11 mouse cellular contexts compared by ENCODE assay signal in the genomic region with DNA sequence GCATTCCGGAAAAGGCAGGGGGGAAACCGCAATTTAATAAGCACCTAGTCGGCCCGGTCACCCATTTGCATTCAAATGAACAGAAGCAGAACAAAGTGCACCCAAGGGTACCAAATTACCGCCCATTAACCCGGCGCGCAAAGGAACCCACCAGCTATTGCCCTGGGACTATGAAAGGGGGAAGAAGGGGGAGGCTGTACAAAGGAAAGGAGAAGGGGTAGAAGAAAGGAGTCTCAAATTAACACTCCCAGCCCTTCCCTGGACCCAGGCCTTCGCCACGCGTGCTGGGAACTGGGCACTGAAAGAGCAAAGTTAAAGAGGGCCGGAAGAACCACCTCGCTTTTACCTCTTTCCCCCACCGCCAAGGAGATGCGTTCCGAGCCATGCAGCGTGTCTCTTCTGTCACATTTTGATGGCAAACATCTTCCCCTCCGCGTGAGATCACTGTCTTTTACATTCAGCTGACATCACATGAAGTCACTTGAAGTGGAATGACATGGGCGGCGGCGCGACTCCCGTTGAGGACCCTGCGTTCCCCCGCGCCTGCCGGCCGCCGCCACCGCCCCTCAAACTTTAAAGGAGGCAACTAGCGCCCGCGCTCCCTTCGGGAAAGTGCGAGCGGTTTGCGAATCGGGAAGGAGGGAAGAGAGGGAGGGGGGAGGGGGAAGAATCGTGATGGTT. TPM values are rescaled to one million over a fixed set of nuclear protein-coding genes. Genes with fewer than 3 reads are reported as not detected.
DNase-seq lines count a peak whose midpoint lies in the region; ATAC-seq and TF ChIP-seq lines count a peak whose summit lies in the region.
"Had no signal": no experiment of that assay in that cellular context is flagged by ENCODE, and none has a peak within 500 bp of the region (broad histone marks: within the 10 kb centered on the region; RNA-seq: fewer than 3 reads in every experiment).

No protein-coding gene starts in this region.

- H3K4me3 ChIP-seq in liver, embryonic 11.5 days (ENCODE audit: low read depth, low read length) = no peak overlapping the region
- H3K4me3 ChIP-seq in liver, embryonic 12.5 days = no peak overlapping the region
- H3K4me3 ChIP-seq in hindbrain, postnatal 0 days (ENCODE audit: low read length) = peak overlapping the region; percentile 15; the same call in 1 of the 2 replicates
- peak overlapping the region; percentile 22 for H3K4me3 ChIP-seq in olfactory bulb, adult 2 months (ENCODE audit: insufficient read depth, low read depth, low read length)

- no peaks in the 10 kb centered on the region for H3K9me3 ChIP-seq in liver, embryonic 11.5 days (ENCODE audit: control insufficient read depth, low read length)
- no peaks in the 10 kb centered on the region for H3K9me3 ChIP-seq in liver, embryonic 12.5 days (replicated peaks)
- no peaks in the 10 kb centered on the region for H3K9me3 ChIP-seq in hindbrain, postnatal 0 days (ENCODE audit: low read length)

- under 1% methylated on average over 40 of the region's 40 CpGs for WGBS in liver, embryonic 11.5 days
- 3% methylated on average over 40 of the region's 40 CpGs for WGBS in liver, embryonic 12.5 days (ENCODE audit: insufficient replicate concordance)
- WGBS in hindbrain, postnatal 0 days = 1% methylated on average over 39 of the region's 40 CpGs
- 2% methylated on average over 40 of the region's 40 CpGs for WGBS in olfactory bulb, adult 2 months

- no peaks in the 10 kb centered on the region for H3K4me1 ChIP-seq in liver, embryonic 11.5 days (replicated peaks; ENCODE audit: control insufficient read depth, insufficient read depth, low read length)
- no peaks in the 10 kb centered on the region for H3K4me1 ChIP-seq in liver, embryonic 12.5 days
- H3K4me1 ChIP-seq in hindbrain, postnatal 0 days (ENCODE audit: insufficient read depth, low read length) = no peaks in the 10 kb centered on the region
- peaks cover 38% of the 10 kb centered on the region for H3K4me1 ChIP-seq in olfactory bulb, adult 2 months (ENCODE audit: control insufficient read depth, insufficient read depth, low read length)

- H3K27ac ChIP-seq in liver, embryonic 11.5 days (ENCODE audit: low read depth, low read length) = no peak overlapping the region
- H3K27ac ChIP-seq in liver, embryonic 12.5 days = no peak overlapping the region
- no peak overlapping the region for H3K27ac ChIP-seq in hindbrain, postnatal 0 days
- no peak overlapping the region for H3K27ac ChIP-seq in olfactory bulb, adult 2 months (ENCODE audit: insufficient read depth, low read depth, low read length)

- DNase-seq in frontal cortex, postnatal 14 days (ENCODE audit: low spot score in 2 of 2) = no peak
- DNase-seq in liver, embryonic 11.5 days (ENCODE audit: low spot score) = peak; percentile 34
- no peak for DNase-seq in hindbrain, postnatal 0 days (ENCODE audit: low spot score)
- DNase-seq in adipocyte (ENCODE audit: low spot score) = no peak
- no peak for DNase-seq in gastrocnemius, postnatal 10 days

- peaks cover 100% of the 10 kb centered on the region for H3K27me3 ChIP-seq in liver, embryonic 11.5 days (replicated peaks; ENCODE audit: control insufficient read depth, insufficient read depth, low read length)
- H3K27me3 ChIP-seq in liver, embryonic 12.5 days (replicated peaks) = peaks cover 100% of the 10 kb centered on the region
- H3K27me3 ChIP-seq in hindbrain, postnatal 0 days (ENCODE audit: insufficient read depth, low read length) = peaks cover 90% of the 10 kb centered on the region

- TF ChIP-seq CTCF in hindbrain, postnatal 0 days (IDR thresholded peaks at IDR 0.05; ENCODE audit: low read depth) = no peak
- TF ChIP-seq CTCF in olfactory bulb, adult 2 months (IDR thresholded peaks at IDR 0.05; ENCODE audit: insufficient read depth, low read depth, low read length) = no peak

- H3K9ac ChIP-seq in liver, embryonic 11.5 days (ENCODE audit: low read depth, low read length) = no peak overlapping the region
- no peak overlapping the region for H3K9ac ChIP-seq in liver, embryonic 12.5 days
- H3K9ac ChIP-seq in hindbrain, postnatal 0 days (replicated peaks; ENCODE audit: low read length) = no peak overlapping the region

- 0 out of 2 replicates have a peak, but pooled peaks have one; percentile 7 for ATAC-seq in frontal cortex, adult (ENCODE audit: low TSS enrichment)
- no peak for ATAC-seq in liver, embryonic 11.5 days (replicated peaks; ENCODE audit: low FRiP score)
- ATAC-seq in liver, embryonic 12.5 days = no peak
- ATAC-seq in hindbrain, postnatal 0 days = no peak

- TF ChIP-seq POLR2A in olfactory bulb, adult 2 months (IDR thresholded peaks at IDR 0.05; ENCODE audit: insufficient read depth, low read depth, low read length) = no peak

- H3K4me2 ChIP-seq in liver, embryonic 11.5 days = no peak overlapping the region
- no peak overlapping the region for H3K4me2 ChIP-seq in liver, embryonic 12.5 days
- H3K4me2 ChIP-seq in hindbrain, postnatal 0 days (ENCODE audit: low read depth, low read length) = peak overlapping the region; percentile 31; the same call in 1 of the 2 replicates

- no peaks in the 10 kb centered on the region for H3K36me3 ChIP-seq in liver, embryonic 11.5 days (ENCODE audit: control insufficient read depth, insufficient read depth, low read length)
- no peaks in the 10 kb centered on the region for H3K36me3 ChIP-seq in liver, embryonic 12.5 days
- H3K36me3 ChIP-seq in hindbrain, postnatal 0 days (ENCODE audit: insufficient read depth, low read length) = no peaks in the 10 kb centered on the region

RNA-seq across cellular contexts. Expression of gene Fezf2, which starts 2.6 kb away (rescaled TPM):
- polyA plus RNA-seq in liver, embryonic 11.5 days (2014; fragmentation: Nextera tagmentation; extraction: Ambion mirVana) = 0.11 TPM in 1 of 2 replicates, not detected in the other
- polyA plus RNA-seq in liver, embryonic 12.5 days (2016; fragmentation: Nextera tagmentation; extraction: Ambion mirVana) = 0.06 TPM in 1 of 2 replicates, not detected in the other
- total RNA-seq in hindbrain, postnatal 0 days (2014; rRNA removed) = 0.52 and 1.8 TPM in 2 replicates
- not detected in 2 replicates for polyA plus RNA-seq in hindbrain, postnatal 0 days (2015; fragmentation: Nextera tagmentation; extraction: Ambion mirVana)
- polyA plus RNA-seq in olfactory bulb, adult 2 months (2012; ENCODE audit: insufficient read depth, insufficient read length, low replicate concordance, missing spikeins) = not detected in 2 replicates
- not detected for total RNA-seq in gastrocnemius, postnatal 10 days (2021)
- total RNA-seq: adrenal gland, postnatal 10 days had no signal
- polyA plus RNA-seq: lung, embryonic 16.5 days; spleen, adult 2 months had no signal

Comparison
In these comparisons a context has a peak if more than half of its experiments do, and no peak if none do; other contexts are left out.
1. H3K4me3 ChIP-seq: peak in hindbrain, postnatal 0 days (single experiment) and olfactory bulb, adult 2 months (single experiment); none in liver, embryonic 11.5 days (single experiment) and liver, embryonic 12.5 days (single experiment).